Mouse (Mus musculus): ENCODE data around the gene Med23.
A peak's percentile ranks its signal among the peaks of the same experiment; 100 is the strongest.

Med23 gene

GRCm38 (mm10) chr10:24869760-24870290 lies at the start of gene Med23:
Gene Med23 (plus strand): TSS chr10:24869986.
- peak; percentile 99 for DNase-seq

- DNase-seq, result no peak
Observed at GRCm38 (mm10) chr10:24821990-24822676, 47.7 kb upstream of the Med23 start.

- no peak for DNase-seq
Observed at GRCm38 (mm10) chr10:24822842-24823241, 46.9 kb upstream of the Med23 start.

GRCm38 (mm10) chr10:24823265-24823664 lies 46.5 kb upstream of the Med23 start:
- no peak for DNase-seq

GRCm38 (mm10) chr10:24823697-24824535 lies 45.9 kb upstream of the Med23 start:
- DNase-seq, result no peak

GRCm38 (mm10) chr10:24824621-24825020 lies 45.2 kb upstream of the Med23 start:
- DNase-seq, result no peak

- DNase-seq, result no peak
Observed at GRCm38 (mm10) chr10:24825456-24826081, 44.2 kb upstream of the Med23 start.

GRCm38 (mm10) chr10:24826130-24826529 lies 43.7 kb upstream of the Med23 start:
- DNase-seq, result no peak

GRCm38 (mm10) chr10:24828136-24828535 lies 41.6 kb upstream of the Med23 start:
- no peak for DNase-seq

GRCm38 (mm10) chr10:24830448-24830847 lies 39.3 kb upstream of the Med23 start:
- DNase-seq, result no peak

GRCm38 (mm10) chr10:24831377-24832095 lies 38.2 kb upstream of the Med23 start:
- no peak for DNase-seq

- no peak for DNase-seq
Observed at GRCm38 (mm10) chr10:24832306-24832705, 37.5 kb upstream of the Med23 start.

GRCm38 (mm10) chr10:24834634-24835371 lies 35.0 kb upstream of the Med23 start:
- no peak for DNase-seq

GRCm38 (mm10) chr10:24835702-24836342 lies 34.0 kb upstream of the Med23 start:
- DNase-seq, result no peak

GRCm38 (mm10) chr10:24836366-24837038 lies 33.3 kb upstream of the Med23 start:
- DNase-seq, result no peak

GRCm38 (mm10) chr10:24840795-24841194 lies 29.0 kb upstream of the Med23 start:
- DNase-seq, result no peak

- no peak for DNase-seq
Observed at GRCm38 (mm10) chr10:24841998-24842397, 27.8 kb upstream of the Med23 start.

GRCm38 (mm10) chr10:24842676-24843075 lies 27.1 kb upstream of the Med23 start, which contains the start of gene Enpp3:
Gene Enpp3 (minus strand): TSS chr10:24842823.
- no peak for DNase-seq

GRCm38 (mm10) chr10:24863146-24863545 lies 6.6 kb upstream of the Med23 start:
- no peak for DNase-seq

GRCm38 (mm10) chr10:24864434-24864833 lies 5.4 kb upstream of the Med23 start:
- no peak for DNase-seq

GRCm38 (mm10) chr10:24873624-24874023 lies 3.8 kb downstream of the Med23 start:
- no peak for DNase-seq
